12 mouse cellular contexts compared by ENCODE assay signal in genomic region chr8:78722201-78722600, GRCm38 (mm10).
"Had no signal": no experiment of that assay in that cellular context is flagged by ENCODE, and none has a peak within 500 bp of the region (broad histone marks: within the 10 kb centered on the region; RNA-seq: fewer than 3 reads in every experiment).

No protein-coding gene starts in this region.

- H3K27ac ChIP-seq: limb, embryonic 10.5 days; liver, embryonic 15.5 days; midbrain, embryonic 13.5 days; neural tube, embryonic 15.5 days had no signal

- H3K4me1 ChIP-seq: liver, embryonic 15.5 days; midbrain, embryonic 13.5 days; neural tube, embryonic 15.5 days had no signal

- H3K4me2 ChIP-seq: liver, embryonic 11.5 days; liver, embryonic 15.5 days; midbrain, embryonic 13.5 days; neural tube, embryonic 15.5 days had no signal

- H3K36me3 ChIP-seq: liver, embryonic 15.5 days had no signal

- H3K4me3 ChIP-seq: limb, embryonic 10.5 days; liver, embryonic 15.5 days; midbrain, embryonic 13.5 days; neural tube, embryonic 15.5 days had no signal

- H3K27me3 ChIP-seq: liver, embryonic 15.5 days; midbrain, embryonic 13.5 days; neural tube, embryonic 15.5 days had no signal

- ATAC-seq: lung, postnatal 0 days; midbrain, embryonic 13.5 days had no signal

- H3K9ac ChIP-seq: liver, embryonic 15.5 days; midbrain, embryonic 13.5 days; neural tube, embryonic 15.5 days had no signal

- DNase-seq: kidney, postnatal 36 days; lung, adult 2 months; lung, postnatal 36 days; right cerebral cortex, adult 18-20 months; right cerebral cortex, postnatal 25 days; thymus, postnatal 36 days had no signal

- H3K9me3 ChIP-seq: limb, embryonic 10.5 days; liver, embryonic 15.5 days; midbrain, embryonic 13.5 days; neural tube, embryonic 15.5 days had no signal
